Mouse (Mus musculus): ENCODE measurements around the gene Pi4k2a.

Gene Pi4k2a

DNA sequence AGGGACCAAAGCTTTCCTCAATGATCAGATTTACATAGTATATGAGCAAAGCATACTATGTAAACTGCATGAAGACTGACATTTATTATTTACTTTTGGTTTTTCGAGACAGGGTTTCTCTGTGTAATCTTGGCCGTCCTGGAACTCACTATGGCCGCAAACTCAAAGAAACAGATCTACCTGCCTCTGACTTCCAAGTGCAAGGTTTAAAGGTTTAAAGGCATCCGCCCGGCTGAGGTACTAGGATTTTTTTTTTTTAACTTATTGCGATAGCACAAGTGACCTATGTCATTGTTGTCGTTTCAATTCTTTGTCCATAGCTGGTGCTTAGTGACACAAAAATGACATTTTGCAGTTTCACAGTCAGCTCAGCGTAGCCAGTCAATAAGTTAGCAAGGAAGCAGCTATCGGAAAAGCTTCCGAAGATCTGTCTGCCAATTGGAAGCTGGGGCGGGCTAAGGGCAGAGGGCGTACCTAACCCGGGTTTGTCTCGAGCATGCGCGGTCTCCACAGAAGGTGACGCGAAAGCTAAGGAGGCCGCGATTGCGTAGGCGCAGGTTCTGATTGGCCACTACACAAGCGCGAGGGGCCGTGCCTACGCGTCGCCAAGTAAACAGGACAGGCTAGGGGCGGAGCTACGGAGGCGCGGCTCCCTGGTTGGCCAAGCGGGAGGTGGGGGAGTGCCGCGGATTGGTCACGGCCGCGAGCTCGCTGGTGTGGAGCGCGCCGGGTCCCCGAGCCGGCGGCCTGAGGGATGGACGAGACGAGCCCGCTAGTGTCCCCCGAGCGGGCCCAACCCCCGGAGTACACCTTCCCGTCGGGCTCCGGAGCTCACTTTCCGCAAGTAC, at the start of gene Pi4k2a:
Gene Pi4k2a (plus strand): TSS at position 723 of the 848 bp plus-strand sequence.
- peak; percentile 100 for DNase-seq

DNA sequence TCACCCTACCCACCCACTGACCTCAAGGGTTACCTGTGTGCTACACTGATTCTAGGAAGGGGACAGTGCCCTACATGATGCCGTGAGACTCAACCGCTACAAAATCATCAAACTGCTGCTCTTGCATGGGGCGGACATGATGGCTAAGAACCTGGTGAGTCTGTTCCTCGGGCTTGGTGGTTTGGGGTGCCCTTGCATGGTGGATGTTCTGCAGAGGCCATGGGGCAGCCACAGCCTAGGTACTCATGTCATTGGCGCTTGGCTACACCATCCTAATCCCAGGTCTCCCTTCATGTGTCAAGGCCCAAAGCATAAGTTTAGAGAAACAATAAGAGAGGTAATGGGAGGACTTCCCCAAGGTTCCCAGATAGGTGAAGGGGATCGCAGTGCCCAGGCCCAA, 46.3 kb upstream of the Pi4k2a start:
- DNase-seq = no peak

DNA sequence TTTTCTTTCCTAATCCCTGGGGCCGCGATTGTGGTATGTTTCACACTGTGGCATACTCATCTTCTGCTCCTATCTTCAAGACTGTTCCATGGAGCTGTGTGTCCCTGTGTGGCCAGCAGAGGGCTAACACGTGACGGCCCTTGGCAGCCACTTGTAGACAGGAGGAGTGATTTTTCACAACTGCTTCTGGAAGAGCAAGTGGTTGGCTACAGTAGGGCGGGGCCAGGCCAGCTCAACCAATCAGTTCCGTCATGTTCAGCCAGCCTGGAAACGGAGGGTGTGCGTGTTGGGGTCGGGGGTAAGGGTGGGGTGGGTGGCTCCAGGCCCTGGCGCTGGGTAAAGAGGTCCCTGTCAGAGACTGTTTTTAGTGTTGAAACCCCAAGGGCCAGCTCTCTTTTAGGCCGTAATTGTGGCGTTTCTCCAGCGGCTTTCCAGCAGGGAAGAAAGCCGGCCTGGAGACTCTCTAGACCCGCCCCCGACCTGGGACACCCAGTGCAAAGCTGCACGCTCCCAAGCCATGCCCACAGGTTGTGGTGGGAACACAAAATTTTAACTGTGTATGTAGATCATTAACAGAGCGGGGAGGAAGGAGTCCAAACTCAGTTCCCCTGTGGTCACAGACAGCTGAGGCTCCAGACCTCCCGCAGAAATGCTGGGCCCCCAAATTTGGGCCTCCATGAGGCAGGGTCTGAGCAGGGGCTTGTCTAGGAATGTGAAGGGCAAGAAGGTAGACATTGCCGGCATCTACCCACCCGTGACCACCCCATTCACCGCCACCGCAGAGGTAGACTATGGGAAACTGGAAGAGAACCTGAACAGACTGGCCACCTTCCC, 44.8 kb upstream of the Pi4k2a start, which contains the start of gene Hoga1:
Gene Hoga1 (plus strand): TSS at position 342 of the 834 bp plus-strand sequence.
- peak; percentile 93 for DNase-seq

DNA sequence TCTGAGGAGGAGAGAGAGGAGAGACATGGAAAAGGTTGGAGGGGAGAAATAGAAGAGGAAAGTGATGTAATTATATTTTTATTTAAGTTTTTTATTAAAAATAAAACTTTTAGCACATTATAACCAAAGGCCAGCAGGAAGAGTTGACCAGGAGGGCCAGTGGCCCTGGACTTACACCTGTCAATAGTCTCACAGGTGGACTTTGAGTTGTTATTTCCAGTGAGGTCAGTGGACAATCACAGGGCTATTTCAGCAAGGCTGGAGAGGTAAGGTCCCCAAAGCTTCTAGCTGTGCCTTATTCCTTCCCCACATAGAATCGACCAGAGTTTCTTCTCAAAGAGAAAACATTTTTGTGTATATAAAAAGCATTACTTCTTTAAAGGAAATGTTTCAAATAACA, 40.0 kb upstream of the Pi4k2a start:
- DNase-seq = no peak

DNA sequence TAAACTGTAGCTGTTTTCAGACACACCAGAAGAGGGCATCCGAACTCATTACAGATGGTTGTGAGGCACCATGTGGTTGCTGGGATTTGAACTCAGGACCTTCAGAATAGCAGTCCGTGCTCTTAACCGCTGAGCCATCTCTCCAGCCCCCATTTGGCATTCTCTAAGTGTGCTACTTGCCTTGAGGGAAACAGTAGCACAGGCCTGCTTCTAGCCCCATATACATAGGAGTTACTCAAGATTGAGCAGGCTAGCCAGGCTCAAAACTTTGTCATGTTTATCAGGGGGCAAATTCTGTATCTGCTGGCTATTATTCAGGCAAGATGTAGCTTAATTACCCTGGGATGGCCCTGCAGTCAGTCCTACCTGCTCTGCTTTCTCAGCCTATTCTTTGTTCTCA, 38.9 kb upstream of the Pi4k2a start:
- DNase-seq = no peak

DNA sequence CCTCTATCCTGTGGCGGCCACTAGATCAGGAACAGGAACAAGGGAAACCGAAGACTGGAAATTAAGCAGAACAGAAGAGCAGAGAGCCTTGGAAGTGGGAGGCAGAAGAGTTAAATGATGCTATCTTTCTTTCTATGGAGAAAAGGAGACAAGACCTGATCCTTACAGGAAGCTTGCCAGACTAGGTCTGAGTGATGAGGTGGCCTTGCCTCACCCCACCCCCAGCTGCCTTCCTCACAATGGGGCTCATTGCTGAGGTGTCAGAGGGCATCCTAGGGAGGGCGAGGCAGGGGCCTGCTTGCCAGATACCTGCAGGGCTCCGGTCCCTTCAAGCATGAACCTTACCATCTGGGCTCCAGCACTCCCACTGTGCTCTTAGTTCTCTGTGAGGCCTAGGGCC, 38.3 kb upstream of the Pi4k2a start, which contains the start of gene 4933411K16Rik:
Gene 4933411K16Rik (plus strand): TSS at position 301 of the 400 bp plus-strand sequence.
- DNase-seq = no peak

DNA sequence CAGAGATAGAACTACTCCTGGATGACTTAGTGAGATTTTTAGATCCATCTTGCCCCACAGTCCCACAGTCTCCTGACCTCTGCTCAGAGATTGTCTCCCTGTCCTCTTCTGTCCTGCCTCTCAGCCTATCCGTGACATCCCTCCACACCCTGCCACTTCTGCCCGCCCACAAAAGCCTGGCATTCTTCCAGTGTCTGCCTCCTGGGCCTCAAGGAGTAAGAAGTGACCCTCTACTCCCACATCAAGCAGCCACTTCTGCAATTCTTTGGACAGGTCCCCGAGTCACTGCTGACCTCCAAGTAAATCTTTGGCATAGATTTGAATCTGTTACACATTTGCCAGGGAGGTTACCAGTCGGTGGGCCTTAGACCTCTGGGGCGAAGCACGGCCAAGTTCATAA, 36.0 kb upstream of the Pi4k2a start:
- DNase-seq = peak; percentile 86 to 93

DNA sequence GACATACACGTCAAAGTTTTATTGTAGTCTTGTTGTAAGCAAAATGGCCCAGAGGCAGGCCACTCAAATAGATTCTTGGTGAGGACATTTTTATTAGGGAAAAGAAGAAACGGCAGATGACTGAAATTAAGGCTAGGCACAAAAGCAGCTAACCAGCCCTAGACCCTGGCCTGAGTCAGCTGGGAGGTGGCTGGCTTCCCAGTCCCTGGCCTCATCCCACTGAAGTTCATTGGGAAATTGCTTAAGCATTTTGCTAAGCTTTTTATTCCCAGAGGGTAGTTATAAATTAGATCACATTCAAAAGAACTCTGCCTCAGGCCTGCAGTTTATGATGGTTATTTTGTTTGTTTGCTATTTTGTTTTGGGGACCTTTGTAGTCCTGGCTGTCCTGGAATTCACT, 34.4 kb upstream of the Pi4k2a start:
- DNase-seq = no peak

DNA sequence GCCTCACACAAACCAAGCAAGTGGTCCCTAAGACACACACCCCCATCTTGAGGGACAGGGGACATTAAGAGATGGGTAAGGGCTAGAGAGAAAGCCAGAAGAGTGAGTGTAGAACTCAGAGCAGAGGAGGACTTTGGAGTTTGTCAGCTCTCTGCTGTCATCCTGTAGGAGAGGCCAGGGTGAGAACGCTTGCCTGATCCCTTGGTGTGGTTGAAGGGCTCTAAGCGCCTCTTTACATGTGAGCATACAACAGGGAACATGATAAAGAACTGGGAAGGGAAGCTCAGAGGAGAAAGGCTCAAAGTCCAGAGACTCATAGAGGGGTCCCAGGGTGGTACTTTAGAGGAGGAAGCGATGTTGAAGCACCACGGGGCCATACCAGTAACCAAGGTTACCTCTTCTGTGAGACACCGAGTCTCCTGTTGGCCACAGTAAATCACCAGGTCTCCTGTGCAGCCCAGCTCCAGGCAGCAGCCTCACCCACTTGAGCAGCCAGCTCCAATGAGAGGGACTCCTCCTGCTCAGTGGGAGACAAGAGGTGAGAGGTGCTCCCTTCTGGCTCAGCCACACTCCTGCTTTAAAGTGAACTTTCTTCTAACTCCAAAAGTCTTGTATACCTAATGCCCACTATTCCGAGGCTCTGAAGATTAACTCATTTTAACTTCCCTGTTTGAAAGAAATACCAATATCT, 33.4 kb upstream of the Pi4k2a start:
- DNase-seq = no peak

DNA sequence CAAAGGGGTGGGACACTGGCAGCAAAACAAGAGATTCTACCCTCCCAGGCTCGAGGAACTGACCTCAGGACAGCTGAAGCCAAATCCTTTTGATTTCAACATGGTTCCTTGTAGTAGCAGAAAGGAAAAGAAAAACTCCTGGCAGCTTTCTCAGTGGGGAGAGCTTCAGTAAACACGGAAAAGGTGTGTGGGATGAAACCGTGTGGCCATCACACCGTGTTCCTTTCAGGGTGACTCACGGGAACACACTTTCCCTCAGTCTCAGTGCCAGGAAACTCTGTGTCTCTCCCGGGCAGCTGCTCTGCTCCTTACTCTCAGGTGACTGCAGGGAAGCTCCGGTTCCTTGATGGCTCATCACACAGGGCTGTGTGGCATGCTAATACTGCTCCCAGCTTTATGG, 31.8 kb upstream of the Pi4k2a start:
- DNase-seq = no peak

DNA sequence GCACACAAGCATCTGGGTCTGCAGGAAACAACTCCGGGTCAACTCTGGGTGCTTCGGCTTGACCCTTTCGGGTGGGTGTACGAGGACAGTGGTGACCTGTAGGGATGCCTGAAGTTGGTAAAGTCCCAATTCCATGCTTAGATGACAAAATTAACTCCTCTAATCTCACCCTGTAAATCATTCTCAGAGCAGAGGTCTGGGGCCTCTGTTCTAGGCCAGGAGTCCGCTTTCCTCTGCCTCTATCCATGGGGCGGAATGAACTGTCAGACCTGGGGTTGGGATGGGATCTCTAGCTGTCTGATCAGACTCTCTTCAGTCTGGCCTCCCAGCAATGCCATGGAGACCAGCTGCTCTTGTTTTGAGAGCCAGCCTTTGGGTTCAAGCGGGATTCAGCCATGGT, 28.8 kb upstream of the Pi4k2a start:
- peak; percentile 63 to 79 for DNase-seq

DNA sequence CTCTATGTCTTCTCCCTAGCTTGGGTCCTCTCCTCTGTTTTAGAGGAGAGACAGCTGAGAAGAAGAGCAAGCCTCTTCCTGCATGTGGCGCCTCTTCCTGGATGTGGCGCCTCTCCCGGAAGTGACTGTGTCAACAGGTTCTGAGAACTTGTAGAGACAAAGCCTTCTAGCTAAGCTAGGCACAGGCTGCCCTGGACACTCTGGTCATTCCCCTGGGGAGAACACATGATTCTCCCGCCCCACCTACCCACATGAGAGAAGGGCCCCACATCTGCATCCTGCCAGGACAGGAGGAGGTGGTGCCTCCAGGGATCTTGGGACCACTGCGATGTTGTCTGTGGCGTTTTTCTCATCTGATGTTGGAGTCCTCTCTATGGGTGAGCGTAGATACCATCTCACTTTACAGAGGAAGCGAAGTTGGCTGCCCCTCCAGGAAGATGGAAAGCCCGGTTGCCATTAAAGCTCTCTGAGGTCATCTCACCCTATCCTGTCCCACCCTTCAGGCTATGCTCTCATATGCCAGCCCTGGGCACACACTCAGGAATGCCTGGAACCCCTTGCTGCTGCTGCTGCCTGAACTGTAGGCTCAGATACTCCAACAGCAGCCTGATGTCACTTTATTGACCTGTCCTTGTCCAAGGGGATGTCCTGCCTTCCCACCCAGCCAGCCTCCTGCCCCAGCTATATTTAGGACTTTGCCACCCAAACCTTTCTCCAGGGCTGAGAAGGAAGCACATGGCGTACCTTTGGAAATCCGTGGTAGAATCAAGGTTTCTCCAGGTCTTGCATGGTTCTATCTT, 21.6 kb upstream of the Pi4k2a start:
- DNase-seq = no peak

DNA sequence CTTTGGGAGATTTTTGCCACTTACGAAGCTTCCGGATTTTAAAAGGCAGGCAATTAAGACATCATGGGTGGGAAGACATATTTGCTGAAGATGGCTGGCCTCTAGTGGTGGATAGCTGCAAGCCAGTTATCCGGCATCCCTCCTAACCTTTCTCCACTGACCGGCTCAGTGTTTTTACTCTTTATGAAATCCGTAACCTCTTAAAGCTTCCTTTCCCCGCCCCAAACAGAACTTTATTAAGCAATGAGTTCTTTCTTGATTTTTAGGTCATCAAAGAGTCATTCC, 21.1 kb upstream of the Pi4k2a start:
- peak in 1 of 2 experiments; percentile 55 for DNase-seq

DNA sequence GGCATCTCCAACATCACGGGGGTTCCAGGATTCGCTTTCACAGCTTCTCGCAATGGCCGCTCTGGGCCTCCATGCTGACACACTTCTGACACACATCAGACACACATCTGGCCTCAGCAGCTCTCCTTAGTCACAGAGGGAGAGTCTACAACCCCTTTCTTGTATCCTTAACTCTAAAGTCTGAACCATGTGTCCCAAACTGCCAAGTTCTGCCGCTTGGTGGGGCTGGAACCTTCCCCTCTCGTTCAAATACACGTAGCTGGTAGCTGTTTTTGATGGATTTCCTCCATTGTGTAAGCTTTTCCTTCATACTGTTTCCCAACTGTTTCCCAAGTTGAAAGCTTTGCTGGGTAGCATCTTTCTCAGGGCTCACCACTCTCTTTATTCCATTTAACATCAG, 19.0 kb upstream of the Pi4k2a start:
- DNase-seq = no peak

DNA sequence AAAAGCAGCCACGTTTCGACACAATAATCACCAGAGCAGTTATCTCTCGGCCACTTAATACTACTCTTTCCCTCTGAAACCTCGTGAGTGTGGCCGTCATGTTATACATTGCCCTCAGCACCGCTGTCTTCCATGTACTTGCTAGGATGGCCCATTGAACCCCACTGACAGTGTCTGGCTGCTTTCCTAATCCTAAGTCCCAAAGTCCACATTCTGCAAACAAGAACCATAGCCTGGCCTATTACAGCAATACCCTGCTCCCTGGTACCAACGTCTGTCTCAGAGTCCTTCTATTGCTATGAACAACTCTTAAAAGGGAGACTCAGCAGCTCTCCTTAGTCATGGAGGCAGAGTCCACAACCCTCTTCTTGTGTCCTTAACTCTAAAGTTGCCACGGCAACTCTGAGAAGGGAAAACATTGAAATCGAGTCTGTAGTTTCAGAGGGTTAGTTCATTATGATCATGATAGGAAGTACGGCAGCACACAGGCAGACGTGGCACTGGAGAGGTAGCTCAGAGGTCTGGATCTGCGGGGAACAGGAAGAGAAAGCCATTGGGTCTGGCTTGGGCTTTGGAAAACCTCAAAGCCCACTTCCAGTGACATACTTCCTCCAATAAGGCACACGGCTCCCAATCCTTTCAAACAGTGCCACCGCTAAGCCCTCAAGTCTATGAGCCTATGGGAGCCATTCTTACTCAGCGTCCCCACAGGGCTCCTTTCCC, 18.2 kb upstream of the Pi4k2a start:
- DNase-seq = peak; percentile 76 to 88

DNA sequence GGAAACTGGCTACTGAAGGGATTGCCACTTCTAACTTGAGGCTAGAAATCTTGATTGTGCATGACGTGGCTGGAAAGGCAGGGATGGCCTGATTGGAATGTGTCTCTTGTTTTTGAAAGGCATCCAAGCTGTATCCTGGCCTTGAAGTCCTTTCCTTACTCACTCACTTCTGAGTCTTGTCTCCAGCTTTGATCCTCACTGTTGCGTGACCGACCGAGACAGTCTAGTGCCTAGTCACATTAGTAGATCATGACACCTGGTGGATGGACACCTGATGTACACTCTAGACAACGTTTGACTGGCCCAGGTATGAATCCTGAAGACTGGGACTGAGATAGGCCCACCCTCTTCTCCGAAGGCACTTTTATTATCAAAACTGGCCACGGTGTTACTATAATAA, 17.5 kb upstream of the Pi4k2a start:
- DNase-seq = peak; percentile 69 to 76

DNA sequence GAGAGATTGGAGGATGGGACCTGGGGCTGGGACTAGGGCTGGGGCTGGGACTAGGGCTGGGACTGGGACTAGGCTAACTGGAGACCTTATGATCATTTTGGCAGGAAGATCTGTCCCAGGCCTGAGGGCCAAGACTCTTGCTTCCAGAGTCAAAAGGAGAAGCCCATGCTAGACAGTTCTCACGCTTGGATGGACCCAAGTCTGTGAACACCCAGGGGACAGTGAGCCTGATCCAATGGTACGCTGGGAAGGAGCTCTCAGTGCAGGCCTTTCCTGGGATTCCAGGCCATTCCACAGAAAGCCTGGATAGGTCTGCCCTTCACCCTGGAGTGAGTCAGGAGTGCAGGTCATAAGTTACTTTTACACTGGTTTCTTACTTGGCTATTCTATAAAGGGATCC, 15.2 kb upstream of the Pi4k2a start:
- no peak for DNase-seq

DNA sequence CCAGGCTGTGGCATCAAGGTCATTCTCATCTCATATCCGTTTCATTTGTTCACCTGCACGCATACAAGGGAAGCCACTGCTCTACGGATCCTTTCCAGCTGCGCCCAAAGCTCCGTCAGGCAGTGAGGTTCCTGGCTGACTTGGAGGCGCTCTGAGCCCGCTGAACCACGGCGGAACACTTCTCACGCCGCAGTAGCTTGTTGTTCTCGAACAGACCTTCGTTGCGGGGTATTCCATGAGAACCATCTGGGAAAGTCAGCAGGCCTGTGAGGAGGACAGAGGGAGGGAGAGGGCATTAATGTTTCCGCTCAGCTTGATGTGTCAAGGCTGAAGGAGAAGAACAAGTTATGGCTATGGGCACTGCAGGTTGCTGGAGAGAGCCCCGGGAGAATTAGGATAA, 14.3 kb upstream of the Pi4k2a start:
- DNase-seq = no peak

DNA sequence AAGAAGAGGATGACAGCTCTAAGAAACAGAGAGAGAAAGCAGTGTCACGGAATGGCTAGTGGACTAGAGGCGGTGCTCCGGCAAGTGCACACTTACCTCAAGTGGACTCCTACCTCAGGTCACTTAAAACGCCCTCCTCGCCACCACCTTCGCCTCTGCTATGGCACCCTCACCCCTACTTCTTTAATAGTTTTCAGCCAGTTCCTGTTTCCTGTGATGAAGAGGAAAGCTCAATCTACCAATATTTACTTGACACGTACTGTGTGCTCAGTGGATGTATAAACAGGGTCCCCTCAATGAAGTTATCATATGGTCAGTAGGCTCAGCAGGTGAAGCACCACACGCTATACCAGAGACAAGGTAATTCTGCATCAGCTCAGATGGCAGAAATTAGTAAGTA, 11.7 kb upstream of the Pi4k2a start:
- no peak for DNase-seq

DNA sequence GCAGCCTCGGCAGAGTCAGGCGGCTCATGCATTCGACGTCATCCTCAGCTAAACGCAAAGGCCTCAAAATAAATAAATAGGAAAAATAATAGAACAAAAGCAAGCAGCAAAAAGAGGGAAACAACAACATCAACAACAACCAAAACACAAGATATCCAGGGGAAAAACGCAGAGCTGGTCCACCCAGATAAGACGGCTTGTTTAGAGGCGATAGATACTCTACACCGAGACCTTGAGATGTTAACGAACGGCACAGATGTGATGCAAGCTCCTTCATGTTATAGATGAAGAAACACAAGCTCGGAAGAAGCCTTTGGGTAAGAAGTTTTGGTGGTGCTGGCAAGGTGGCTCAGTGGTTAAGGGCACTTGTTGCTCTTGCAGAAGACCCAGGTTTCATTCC, 11.3 kb upstream of the Pi4k2a start:
- DNase-seq = no peak

DNA sequence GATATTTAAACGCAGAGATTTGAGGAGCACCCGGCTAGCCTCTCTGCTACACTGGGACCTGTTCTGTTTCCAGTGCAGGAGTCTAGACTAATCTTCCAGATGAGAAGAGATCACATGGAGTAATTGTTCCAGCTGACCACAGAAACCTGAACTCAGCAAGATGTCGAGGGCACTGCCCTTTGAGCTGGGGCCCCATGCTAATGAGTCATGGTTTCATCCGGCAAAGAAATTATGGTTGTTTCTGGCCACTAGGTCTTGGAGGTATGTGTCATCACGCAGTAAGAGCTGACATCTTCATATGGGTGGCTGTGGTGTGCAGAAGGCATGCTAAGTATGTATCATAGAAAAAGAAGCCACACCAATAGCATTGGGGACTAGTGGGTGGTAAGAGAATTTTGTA, 10.3 kb upstream of the Pi4k2a start:
- DNase-seq = peak in 1 of 2 experiments; percentile 56

DNA sequence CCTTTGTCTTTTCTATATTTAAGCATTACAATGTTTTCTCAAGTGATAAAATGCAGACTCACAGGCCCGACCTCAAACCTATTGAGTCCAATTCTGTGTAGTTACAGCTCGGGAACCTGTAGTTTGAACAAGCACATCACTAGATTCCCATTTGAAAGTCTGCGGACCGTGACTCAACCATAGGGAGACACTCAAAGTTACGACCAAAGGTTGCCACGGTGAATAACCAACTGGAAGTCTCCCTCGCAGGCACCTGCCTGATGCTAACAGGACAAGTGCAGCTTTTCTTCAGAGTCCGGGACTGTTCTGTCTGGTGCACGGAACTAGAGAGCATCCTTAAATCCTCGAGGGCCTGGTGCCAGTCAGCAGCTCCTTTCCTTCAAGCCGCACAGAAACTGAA, 9.8 kb upstream of the Pi4k2a start:
- no peak for DNase-seq
